ENCODE assay signal across 8 mouse cellular contexts in the genomic region with DNA sequence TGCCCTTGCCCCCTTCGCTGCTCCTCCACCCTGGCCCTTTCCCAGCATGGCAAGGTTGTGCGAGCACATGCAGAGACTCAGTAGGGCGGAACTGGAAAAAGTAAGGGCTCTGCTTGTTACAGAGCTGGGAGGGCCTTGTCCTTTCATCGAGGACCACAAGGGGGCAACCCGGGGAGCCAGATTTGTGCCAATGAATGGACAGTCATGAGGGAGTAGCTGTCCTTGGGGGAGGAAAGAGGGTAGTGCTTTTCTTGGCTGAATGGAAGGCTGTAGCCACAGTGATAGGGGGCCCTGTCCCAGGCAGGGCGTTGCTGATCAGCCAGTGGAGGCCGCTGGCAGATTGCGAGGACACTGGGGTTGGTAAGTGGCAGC. TPM values are rescaled to one million over a fixed set of nuclear protein-coding genes. Genes with fewer than 3 reads are reported as not detected.
DNase-seq lines count a peak whose midpoint lies in the region; ATAC-seq and TF ChIP-seq lines count a peak whose summit lies in the region.

No protein-coding gene starts in this region.

- DNase-seq in layer of hippocampus, postnatal 10 days (ENCODE audit: low spot score in 2 of 2) = peak; percentile 85 to 86
- DNase-seq in layer of hippocampus, postnatal 25 days (ENCODE audit: extremely low spot score in 1 of 2, low spot score in 1 of 2) = no peak
- DNase-seq in heart, postnatal 14 days = peak; percentile 59 to 80
- DNase-seq in layer of hippocampus, postnatal 14 days (ENCODE audit: low spot score in 2 of 2) = peak; percentile 69 to 76
- DNase-seq in splenic B cell, adult 2 months (ENCODE audit: low read depth, low spot score) = peak; percentile 66

- intact Hi-C loops in heart, postnatal 14 days (cut with DNase I) = no loop called here

- WGBS in bone marrow, adult 2 months = 30% methylated on average over 8 of the region's 8 CpGs

- no peak overlapping the region for H3K27ac ChIP-seq in bone marrow, adult 2 months (ENCODE audit: control insufficient read depth, insufficient read depth, low read depth, low read length, poor library complexity)

- TF ChIP-seq CTCF in bone marrow, adult 2 months (IDR thresholded peaks at IDR 0.05; ENCODE audit: control insufficient read depth, insufficient read depth, low read length) = peak; percentile 50; the same call in 1 of the 2 replicates

- no peaks in the 10 kb centered on the region; the same call in 1 of the 2 replicates for H3K4me1 ChIP-seq in bone marrow, adult 2 months (ENCODE audit: control insufficient read depth, insufficient read depth, low read length)

- no peak overlapping the region for H3K4me3 ChIP-seq in bone marrow, adult 2 months (replicated peaks; ENCODE audit: control insufficient read depth, low read depth, low read length)

- ATAC-seq in erythroblast, adult 5-6 weeks (replicated peaks; ENCODE audit: low FRiP score, poor library complexity, severe bottlenecking) = peak; percentile 68
- ATAC-seq in megakaryocyte-erythroid progenitor cell, adult 5-6 weeks (replicated peaks; ENCODE audit: low FRiP score, low TSS enrichment, poor library complexity, severe bottlenecking) = peak; percentile 79

- H3K36me3 ChIP-seq in splenic B cell, adult 2 months (ENCODE audit: control insufficient read depth, insufficient read depth, low read length, poor library complexity, severe bottlenecking) = no peaks in the 10 kb centered on the region

- TF ChIP-seq POLR2A in bone marrow, adult 2 months (IDR thresholded peaks at IDR 0.05; ENCODE audit: borderline replicate concordance, control insufficient read depth, low read depth, low read length) = no peak

- no peaks in the 10 kb centered on the region; the same call in 1 of the 2 replicates for H3K27me3 ChIP-seq in splenic B cell, adult 2 months (ENCODE audit: control insufficient read depth, insufficient read depth, low read length, poor library complexity, severe bottlenecking)

RNA-seq across cellular contexts. Expression of a gene that starts 9.5 kb away (rescaled TPM):
- total RNA-seq in layer of hippocampus, postnatal 10 days (2021) = 100 to 1,000 TPM; 298 to 325 TPM
- 100 to 1,000 TPM; 489 to 490 TPM for total RNA-seq in layer of hippocampus, postnatal 25 days (2021)
- polyA plus RNA-seq in bone marrow, adult 2 months (2011; ENCODE audit: insufficient read depth, insufficient read length, low replicate concordance, missing spikeins) = 3.7 and 7.0 TPM in 2 replicates
- not detected in 2 replicates for total RNA-seq in erythroblast, adult 5-6 weeks (2015; ENCODE audit: low replicate concordance)
- 0.26 and 0.70 TPM in 2 replicates for total RNA-seq in erythroblast, adult 5-6 weeks (2017; ENCODE audit: low replicate concordance)
- total RNA-seq in heart, postnatal 14 days (2021) = 10 to 100 TPM; 26.6 to 29.8 TPM
- total RNA-seq in layer of hippocampus, postnatal 14 days (2021) = 100 to 1,000 TPM; 432 to 446 TPM
- total RNA-seq in megakaryocyte-erythroid progenitor cell, adult 5-6 weeks (2014; fragmentation: Nextera tagmentation) = not detected in 2 replicates
- 0.85 TPM in 1 of 2 replicates, not detected in the other for total RNA-seq in megakaryocyte-erythroid progenitor cell, adult 5-6 weeks (2017)

RNA-seq across cellular contexts. Expression of a gene that starts 15.0 kb away (rescaled TPM):
- 10 to 100 TPM; 23.2 to 27.7 TPM for total RNA-seq in layer of hippocampus, postnatal 10 days (2021)
- total RNA-seq in layer of hippocampus, postnatal 25 days (2021) = 10 to 100 TPM; 24.8 to 26.2 TPM
- 31.6 and 50.1 TPM in 2 replicates for polyA plus RNA-seq in bone marrow, adult 2 months (2011; ENCODE audit: insufficient read depth, insufficient read length, low replicate concordance, missing spikeins)
- 7.9 and 15.9 TPM in 2 replicates for total RNA-seq in erythroblast, adult 5-6 weeks (2015; ENCODE audit: low replicate concordance)
- 4.0 and 4.3 TPM in 2 replicates for total RNA-seq in erythroblast, adult 5-6 weeks (2017; ENCODE audit: low replicate concordance)
- total RNA-seq in heart, postnatal 14 days (2021) = 10 to 100 TPM; 10.2 TPM
- total RNA-seq in layer of hippocampus, postnatal 14 days (2021) = 10 to 100 TPM; 22.4 to 25.7 TPM
- 81.4 and 97.1 TPM in 2 replicates for total RNA-seq in megakaryocyte-erythroid progenitor cell, adult 5-6 weeks (2014; fragmentation: Nextera tagmentation)
- 103 and 142 TPM in 2 replicates for total RNA-seq in megakaryocyte-erythroid progenitor cell, adult 5-6 weeks (2017)

RNA-seq across cellular contexts. Expression of a gene that starts 15.0 kb away (rescaled TPM):
- total RNA-seq in layer of hippocampus, postnatal 10 days (2021) = 10 to 100 TPM; 41.4 to 50.7 TPM
- total RNA-seq in layer of hippocampus, postnatal 25 days (2021) = 10 to 100 TPM; 63.8 to 76.4 TPM
- 12.8 and 23.1 TPM in 2 replicates for polyA plus RNA-seq in bone marrow, adult 2 months (2011; ENCODE audit: insufficient read depth, insufficient read length, low replicate concordance, missing spikeins)
- total RNA-seq in erythroblast, adult 5-6 weeks (2015; ENCODE audit: low replicate concordance) = 1.7 and 5.0 TPM in 2 replicates
- 3.3 and 8.9 TPM in 2 replicates for total RNA-seq in erythroblast, adult 5-6 weeks (2017; ENCODE audit: low replicate concordance)
- total RNA-seq in heart, postnatal 14 days (2021) = 1 to 10 TPM; 2.2 to 2.4 TPM
- total RNA-seq in layer of hippocampus, postnatal 14 days (2021) = 10 to 100 TPM; 49.9 to 60.4 TPM
- 16.7 and 29.1 TPM in 2 replicates for total RNA-seq in megakaryocyte-erythroid progenitor cell, adult 5-6 weeks (2014; fragmentation: Nextera tagmentation)
- total RNA-seq in megakaryocyte-erythroid progenitor cell, adult 5-6 weeks (2017) = 4.9 and 8.0 TPM in 2 replicates

RNA-seq across cellular contexts. Expression of a gene that starts 30.4 kb away (rescaled TPM):
- 10 to 100 TPM; 25.1 TPM for total RNA-seq in layer of hippocampus, postnatal 10 days (2021)
- 10 to 100 TPM; 62.2 to 79.5 TPM for total RNA-seq in layer of hippocampus, postnatal 25 days (2021)
- polyA plus RNA-seq in bone marrow, adult 2 months (2011; ENCODE audit: insufficient read depth, insufficient read length, low replicate concordance, missing spikeins) = 0.36 TPM in 1 of 2 replicates, not detected in the other
- not detected in 2 replicates for total RNA-seq in erythroblast, adult 5-6 weeks (2015; ENCODE audit: low replicate concordance)
- not detected in 2 replicates for total RNA-seq in erythroblast, adult 5-6 weeks (2017; ENCODE audit: low replicate concordance)
- total RNA-seq in heart, postnatal 14 days (2021) = 1 to 10 TPM; 2.4 to 2.5 TPM
- 10 to 100 TPM; 36.4 to 45.8 TPM for total RNA-seq in layer of hippocampus, postnatal 14 days (2021)
- not detected in 2 replicates for total RNA-seq in megakaryocyte-erythroid progenitor cell, adult 5-6 weeks (2014; fragmentation: Nextera tagmentation)
- not detected in 2 replicates for total RNA-seq in megakaryocyte-erythroid progenitor cell, adult 5-6 weeks (2017)

RNA-seq across cellular contexts. Expression of a gene that starts 31.8 kb away (rescaled TPM):
- 1 to 10 TPM; 3.7 to 4.3 TPM for total RNA-seq in layer of hippocampus, postnatal 10 days (2021)
- total RNA-seq in layer of hippocampus, postnatal 25 days (2021) = 10 to 100 TPM in 1 of 2 experiments, 1 to 10 TPM in 1; 9.0 to 14.2 TPM
- not detected in 2 replicates for polyA plus RNA-seq in bone marrow, adult 2 months (2011; ENCODE audit: insufficient read depth, insufficient read length, low replicate concordance, missing spikeins)
- total RNA-seq in erythroblast, adult 5-6 weeks (2015; ENCODE audit: low replicate concordance) = not detected in 2 replicates
- not detected in 2 replicates for total RNA-seq in erythroblast, adult 5-6 weeks (2017; ENCODE audit: low replicate concordance)
- total RNA-seq in heart, postnatal 14 days (2021) = under 1 TPM; 0.15 to 0.36 TPM
- total RNA-seq in layer of hippocampus, postnatal 14 days (2021) = 1 to 10 TPM; 5.0 to 5.9 TPM
- total RNA-seq in megakaryocyte-erythroid progenitor cell, adult 5-6 weeks (2014; fragmentation: Nextera tagmentation) = not detected in 2 replicates
- not detected in 2 replicates for total RNA-seq in megakaryocyte-erythroid progenitor cell, adult 5-6 weeks (2017)

Comparison
In these comparisons a context has a peak if more than half of its experiments do, and no peak if none do; other contexts are left out.
1. DNase-seq: peak in layer of hippocampus, postnatal 10 days (2 of 2), heart, postnatal 14 days (2 of 2), layer of hippocampus, postnatal 14 days (2 of 2) and splenic B cell, adult 2 months (single experiment); none in layer of hippocampus, postnatal 25 days (0 of 2).
2. RNA of a gene that starts 9.5 kb away (total RNA-seq): 489 to 490 TPM in layer of hippocampus, postnatal 25 days, 432 to 446 TPM in layer of hippocampus, postnatal 14 days, 298 to 325 TPM in layer of hippocampus, postnatal 10 days and 26.6 to 29.8 TPM in heart, postnatal 14 days; 0.85 TPM in megakaryocyte-erythroid progenitor cell, adult 5-6 weeks and 0.26 to 0.70 TPM in erythroblast, adult 5-6 weeks; every median in the first group is over 10 times any median in the second.